Mouse (Mus musculus) heart, adult 11 months (tissue): ENCODE results near the gene Trpm4.
A peak's percentile ranks its signal among the peaks of the same experiment; 100 is the strongest.
"Not testable (repeated sequence)": the region's sequence is repeated elsewhere in the genome, so short reads cannot be mapped to it uniquely, and the experiment has no call there.

ENCODE experiments used
- DNase-seq: peaks from one replicate; pipeline ENCODE4 v3.0.0; 2022

The Trpm4 gene

GRCm38 (mm10) chr7:45333431-45333982 is at the start of gene Trpm4:
TSS of gene Trpm4 (minus strand) at chr7:45333780.
- DNase-seq, result peak; percentile 99

DNA sequence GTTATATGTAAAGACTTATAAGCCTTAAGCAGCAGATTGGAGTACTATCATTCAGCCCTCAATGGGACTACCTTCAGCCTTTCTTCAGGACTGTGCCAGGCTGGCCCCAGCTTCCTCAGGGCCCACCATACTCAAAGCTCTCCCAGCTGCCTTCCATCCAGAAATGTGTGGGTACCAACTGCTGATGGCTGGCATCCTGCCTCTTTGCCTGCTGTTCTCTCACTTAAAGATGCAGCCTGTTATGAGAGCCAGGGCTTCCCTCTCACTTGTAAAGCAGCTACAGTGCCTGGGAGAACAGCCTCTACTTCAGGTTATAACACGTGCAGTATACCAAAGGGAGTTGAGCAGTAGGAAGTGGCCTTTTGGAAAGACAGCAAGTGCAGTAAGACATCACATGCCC is 42.5 kb upstream of the Trpm4 start:
- no peak for DNase-seq

GRCm38 (mm10) chr7:45374620-45375019 is 41.0 kb upstream of the Trpm4 start:
- DNase-seq, result no peak

DNA sequence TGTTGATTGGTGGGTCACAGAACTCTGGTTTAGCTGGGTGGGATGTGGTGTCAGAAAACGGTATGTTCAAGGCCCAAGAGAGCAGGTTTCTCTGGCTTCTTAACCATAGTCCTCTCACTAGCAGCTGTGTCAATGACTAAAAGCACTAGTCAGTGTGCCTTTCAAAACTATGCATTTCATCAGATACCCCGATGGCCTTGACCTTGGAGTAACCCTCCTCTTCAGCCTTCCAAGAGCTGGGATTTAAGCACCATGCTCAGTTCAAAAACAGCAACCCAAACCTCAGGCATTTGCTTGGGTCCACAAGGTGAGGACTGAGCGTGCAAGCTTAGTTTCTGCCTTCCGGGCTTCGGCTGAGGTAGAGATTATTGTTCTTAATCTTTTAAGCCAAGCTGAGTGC is 38.8 kb upstream of the Trpm4 start:
- no peak for DNase-seq

GRCm38 (mm10) chr7:45370475-45371311 is 37.1 kb upstream of the Trpm4 start, which contains the start of gene Lin7b:
TSS of gene Lin7b (minus strand) at chr7:45370583.
- DNase-seq, result peak; percentile 98

DNA sequence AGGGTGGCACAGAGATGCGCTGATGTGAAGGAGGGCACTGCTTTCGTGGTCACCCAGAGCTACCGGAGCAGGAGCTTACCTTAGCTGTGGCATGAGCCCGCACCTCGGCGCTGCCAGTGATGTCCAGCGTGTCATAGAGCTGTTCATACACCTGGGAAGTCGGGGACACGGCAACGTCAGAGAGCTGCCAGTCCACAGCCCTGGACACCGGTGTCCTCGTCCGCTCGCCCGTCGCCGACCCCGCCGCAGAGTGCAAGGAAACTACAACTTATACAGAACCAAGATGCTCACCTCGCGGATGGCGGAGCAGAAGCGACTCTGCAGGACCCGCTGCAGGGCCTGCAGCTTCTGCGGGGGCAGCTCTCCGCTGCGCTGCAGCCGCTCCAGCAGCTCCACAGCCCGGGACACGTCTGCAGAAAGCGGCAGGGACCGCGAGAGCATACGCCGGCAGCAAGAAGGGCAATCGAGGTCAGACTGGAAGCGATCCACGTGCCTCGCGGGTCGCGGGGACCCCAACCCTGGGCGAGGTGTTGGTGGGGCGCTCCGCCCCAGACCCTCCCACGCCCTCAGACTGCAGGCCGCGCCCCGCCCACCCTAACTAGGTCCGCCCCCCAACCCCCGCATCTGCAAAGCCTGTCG is 36.4 kb upstream of the Trpm4 start:
- peak; percentile 92 for DNase-seq

DNA sequence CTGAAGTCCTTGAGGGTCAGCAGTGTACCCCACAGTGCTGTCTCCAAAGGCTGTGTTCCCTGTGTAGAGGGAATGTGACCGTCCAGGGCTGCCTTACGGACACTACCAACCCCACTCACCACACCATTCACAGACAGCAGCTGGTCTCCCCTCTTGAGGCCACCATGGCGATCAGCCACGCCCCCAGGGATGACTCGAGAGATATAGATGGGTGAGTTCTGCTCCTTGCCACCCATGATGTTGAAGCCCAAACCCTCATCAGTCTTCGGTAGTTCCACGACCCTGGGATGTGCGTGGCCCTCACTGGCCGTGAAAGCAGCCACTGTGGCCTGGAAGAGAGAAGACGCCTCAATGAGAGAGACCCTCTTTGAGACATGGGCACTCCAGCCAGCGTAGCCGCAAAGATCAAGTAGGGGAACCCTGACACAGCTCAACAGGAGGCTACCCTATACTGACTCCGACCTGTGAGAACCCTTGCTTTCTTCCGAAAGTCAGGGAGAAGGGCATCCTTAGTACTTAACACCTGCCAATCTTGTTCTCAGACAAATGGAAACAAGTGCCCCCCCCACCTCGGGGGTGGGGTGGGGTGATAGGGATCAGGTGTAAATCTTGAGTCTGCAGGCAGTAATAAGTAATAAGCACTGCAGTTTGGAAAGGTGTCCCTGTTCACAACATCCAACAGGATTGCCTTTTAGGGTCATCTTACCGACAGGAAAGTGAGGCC is 35.6 kb upstream of the Trpm4 start:
- DNase-seq, result no peak

GRCm38 (mm10) chr7:45368178-45368577 is 34.6 kb upstream of the Trpm4 start:
- DNase-seq, result no peak

GRCm38 (mm10) chr7:45367020-45367880 is 33.7 kb upstream of the Trpm4 start:
- peak; percentile 100 for DNase-seq

DNA sequence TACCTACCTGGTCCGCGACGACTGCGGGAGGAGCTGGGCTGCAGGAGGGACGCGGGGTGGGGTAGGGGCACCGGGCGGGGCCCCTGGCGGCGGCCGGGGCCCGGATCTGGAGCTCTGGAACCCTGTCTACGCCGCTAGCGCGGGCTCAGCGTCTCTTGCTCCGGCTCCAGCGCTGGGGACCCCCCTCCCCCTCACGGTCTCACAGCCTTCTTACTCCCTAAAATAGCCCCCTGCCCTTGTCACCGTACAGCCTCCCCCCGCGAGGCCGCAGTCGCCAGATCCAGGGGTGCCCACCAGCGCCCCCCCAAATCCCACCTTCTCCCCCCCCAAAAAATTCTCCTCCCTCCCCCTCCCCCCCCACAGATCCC is 33.1 kb upstream of the Trpm4 start, which contains the start of gene Ppfia3:
TSS of gene Ppfia3 (minus strand) at position 368 of the 368 bp plus-strand sequence.
- DNase-seq, result no peak

GRCm38 (mm10) chr7:45365742-45366651 is 32.4 kb upstream of the Trpm4 start:
- DNase-seq, result no peak

DNA sequence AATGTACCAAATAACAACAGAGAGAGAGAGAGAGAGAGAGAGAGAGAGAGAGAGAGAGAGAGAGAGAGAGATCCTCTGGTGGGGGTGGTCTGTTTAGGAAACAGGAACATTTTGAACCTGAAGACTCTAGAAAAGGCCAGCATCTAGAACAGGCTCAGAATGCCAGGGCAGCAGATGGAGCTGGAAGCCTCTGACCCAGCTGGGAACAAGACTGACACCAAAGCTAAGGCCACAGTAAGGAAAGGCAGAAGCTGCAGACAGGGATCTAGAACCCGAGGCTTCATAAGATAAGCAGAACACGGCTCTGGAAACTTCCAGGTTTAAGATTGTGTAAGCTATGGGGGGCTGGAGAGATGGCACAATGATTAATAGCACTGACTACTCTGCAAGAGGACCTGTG is 30.4 kb upstream of the Trpm4 start:
- no peak for DNase-seq

- DNase-seq, result no peak
Observed at GRCm38 (mm10) chr7:45362801-45363200, 29.2 kb upstream of the Trpm4 start.

DNA sequence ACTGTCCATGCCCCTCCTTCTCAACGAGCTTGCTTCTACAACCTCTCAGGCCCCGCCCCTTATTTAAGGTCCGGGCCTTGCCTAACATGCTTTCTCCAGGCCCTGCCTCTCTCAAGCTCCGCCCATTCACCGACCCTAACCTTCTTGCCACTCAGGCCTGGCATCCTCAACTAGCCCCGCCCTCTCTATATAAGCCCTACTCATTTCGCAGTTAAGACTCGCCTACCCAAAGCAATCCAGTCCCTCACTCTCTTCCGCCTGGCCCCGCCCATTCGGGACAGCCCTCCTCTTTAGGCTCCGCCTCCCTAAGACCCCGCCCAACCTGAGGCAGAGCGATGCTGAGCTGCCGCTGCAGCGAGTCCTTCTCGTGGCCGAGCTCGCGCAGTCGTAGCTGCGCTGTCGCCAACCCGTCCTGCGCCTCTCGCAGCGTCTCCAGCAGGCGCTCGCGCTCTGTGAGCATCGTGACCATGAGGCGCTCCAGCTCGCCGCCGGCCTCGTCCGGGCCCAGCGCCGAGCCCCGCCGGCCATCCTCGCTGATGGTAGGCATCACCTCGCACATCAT is 27.7 kb upstream of the Trpm4 start:
- peak; percentile 96 for DNase-seq

DNA sequence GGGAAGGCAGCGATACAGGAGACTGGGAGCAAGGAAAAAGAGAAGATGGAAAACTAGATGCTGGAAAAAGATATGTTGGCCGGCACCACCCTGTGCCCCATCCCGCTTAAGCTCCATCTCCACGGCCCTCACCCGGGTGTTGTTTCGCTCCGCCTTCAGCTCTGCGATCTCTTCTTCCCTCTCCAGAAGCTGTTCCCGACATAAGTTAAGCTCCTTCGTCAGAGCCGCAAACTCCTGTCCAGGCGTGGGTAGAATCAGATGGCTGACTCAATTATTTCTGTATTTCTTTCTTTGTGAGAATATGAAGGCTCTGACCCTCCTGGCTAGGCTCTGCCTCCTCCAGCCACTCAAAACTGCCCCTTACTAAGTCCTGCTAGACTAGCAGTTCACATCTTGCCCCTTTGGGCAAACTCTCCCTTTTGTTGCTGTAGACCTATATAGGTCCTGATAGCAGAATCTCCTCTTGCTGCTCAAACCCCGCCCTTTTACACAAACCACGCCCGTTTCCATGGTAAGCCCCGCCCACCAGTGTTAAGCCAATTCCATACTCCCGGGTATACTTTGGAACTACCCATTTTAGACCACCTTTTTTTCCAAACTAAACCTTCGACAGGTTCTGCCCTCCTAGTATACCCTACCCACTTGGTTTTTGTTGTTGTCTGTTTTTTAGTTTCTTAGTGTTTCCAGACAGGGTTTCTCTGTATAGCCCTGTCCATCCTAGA is 27.0 kb upstream of the Trpm4 start:
- no peak for DNase-seq

GRCm38 (mm10) chr7:45359081-45359480 is 25.5 kb upstream of the Trpm4 start:
- DNase-seq, result not testable (repeated sequence)

- no peak for DNase-seq
Observed at GRCm38 (mm10) chr7:45356087-45356486, 22.5 kb upstream of the Trpm4 start.

DNA sequence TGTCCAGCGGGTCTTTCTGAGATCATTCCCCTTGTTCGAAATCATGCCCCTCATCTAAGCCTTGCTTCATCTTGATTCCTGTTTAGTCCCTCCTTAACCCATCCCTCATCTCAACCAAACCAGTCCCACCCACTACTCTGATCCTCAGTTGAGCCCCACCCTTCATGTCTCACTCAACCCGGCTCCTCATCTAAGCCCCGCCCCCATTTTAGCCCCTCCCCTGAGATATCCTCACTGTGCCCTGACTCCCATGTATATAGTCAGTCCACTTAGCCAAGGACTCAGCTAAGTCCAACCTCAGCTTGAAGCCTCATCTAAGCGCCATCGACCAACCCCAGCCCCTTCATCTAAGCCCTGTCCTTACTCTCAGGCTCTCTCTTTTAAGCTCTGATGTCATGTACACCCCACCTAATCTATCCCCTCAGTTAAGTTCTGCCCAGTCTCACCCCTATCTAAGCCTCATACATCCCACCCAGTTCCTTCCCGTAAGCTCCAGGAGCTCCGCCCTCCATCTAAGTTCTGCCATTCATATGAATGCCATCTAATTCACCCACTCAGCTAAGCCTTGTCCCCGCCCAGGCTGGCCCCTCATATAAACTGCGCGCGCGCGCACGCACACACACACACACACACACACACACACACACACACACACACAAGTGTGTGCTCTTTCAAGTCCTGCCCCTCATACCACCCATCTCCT is 21.9 kb upstream of the Trpm4 start:
- DNase-seq, result no peak

DNA sequence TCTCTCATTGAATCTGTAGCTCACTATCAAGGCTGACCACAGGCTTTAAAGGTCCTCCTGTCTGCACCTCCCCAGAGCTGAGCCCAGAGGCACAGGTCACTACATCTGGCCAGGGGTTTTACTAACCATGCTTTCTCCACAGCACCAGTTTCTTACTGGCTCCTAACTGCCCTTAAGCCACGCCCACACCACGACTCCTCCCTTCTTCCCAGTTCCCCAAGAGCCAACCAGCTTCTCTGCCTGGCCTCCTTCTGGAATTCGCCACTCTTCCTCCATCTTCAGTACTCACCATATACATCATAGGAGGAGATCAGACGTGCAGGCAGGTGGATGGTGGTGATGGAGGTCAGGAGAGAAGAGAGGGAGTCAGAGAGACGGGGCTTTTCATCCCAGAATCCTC is 19.5 kb upstream of the Trpm4 start:
- no peak for DNase-seq
